Mouse (Mus musculus): ENCODE results near the gene Fn1. TPM values are rescaled to one million over a fixed set of nuclear protein-coding genes. Genes with fewer than 3 reads are reported as not detected.

The Fn1 gene
- total and polyA plus RNA-seq, 2 experiments from 2014 or later = 25.9 to 71.1 TPM

DNA sequence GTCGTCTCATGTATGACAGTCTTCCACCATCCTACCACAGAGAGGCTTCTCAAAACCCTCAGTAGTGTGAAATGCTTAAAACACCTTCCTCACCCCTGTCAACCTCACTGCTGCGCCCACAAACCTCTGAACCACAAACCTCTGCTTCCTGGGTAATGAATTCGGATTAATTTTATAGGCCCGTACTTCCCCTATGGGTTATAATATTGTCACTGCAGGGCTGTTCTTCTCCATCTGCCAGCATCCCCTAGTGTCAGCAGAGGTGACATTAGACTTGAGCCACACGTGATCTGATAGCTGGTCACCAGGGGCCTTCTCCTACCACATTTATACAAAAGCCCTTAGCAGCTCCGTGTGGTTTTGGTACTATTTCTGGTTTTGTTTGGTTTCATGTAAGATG, 76.2 kb downstream of the Fn1 start:
- peaks cover 27% of the 10 kb centered on the region for H3K36me3 ChIP-seq (ENCODE audit: insufficient read depth, low read length)
- ATAC-seq (ENCODE audit: low FRiP score) = no peak

DNA sequence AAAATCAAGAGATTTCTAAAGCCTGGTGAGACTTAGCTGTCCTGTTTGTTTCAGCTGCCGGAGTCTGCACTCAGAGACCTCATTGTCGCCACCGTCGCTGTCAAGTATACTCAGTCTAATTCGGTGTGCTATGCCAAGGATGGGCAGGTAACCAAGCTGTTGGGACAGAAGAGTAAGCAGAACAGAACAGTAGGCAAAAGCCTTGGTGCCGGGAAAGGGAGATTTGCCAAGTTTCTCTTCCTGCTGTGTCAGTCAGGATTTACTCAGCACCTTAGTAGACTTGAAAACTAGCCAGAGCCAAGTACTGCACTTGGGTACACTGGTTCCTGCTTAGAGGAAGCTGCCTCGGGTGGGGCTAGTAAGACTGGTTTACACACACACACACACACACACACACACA, 77.0 kb downstream of the Fn1 start:
- ATAC-seq (ENCODE audit: low FRiP score) = no peak
- H3K4me1 ChIP-seq (ENCODE audit: insufficient read depth, low read length) = no peaks in the 10 kb centered on the region
- TF ChIP-seq CTCF (IDR thresholded peaks at IDR 0.05) = no peak
- H3K27me3 ChIP-seq (ENCODE audit: insufficient read depth, low read length) = no peaks in the 10 kb centered on the region
- H3K9ac ChIP-seq (replicated peaks; ENCODE audit: low read length, poor library complexity, severe bottlenecking) = no peak overlapping the region
- no peaks in the 10 kb centered on the region for H3K9me3 ChIP-seq (ENCODE audit: low read length)
- peak; percentile 42 for DNase-seq (ENCODE audit: low spot score)
- 76% methylated on average over 7 of the region's 7 CpGs for WGBS
- peaks cover 34% of the 10 kb centered on the region for H3K36me3 ChIP-seq (ENCODE audit: insufficient read depth, low read length)
- no peak overlapping the region for H3K4me2 ChIP-seq (ENCODE audit: low read depth, low read length, poor library complexity, severe bottlenecking)
- no peak overlapping the region for H3K27ac ChIP-seq (ENCODE audit: low read depth, low read length)
- H3K4me3 ChIP-seq (ENCODE audit: low read depth, low read length) = no peak overlapping the region

More for the DNA sequence above, 76.2 kb downstream of the Fn1 start:
- H3K27ac ChIP-seq (ENCODE audit: low read depth, low read length) = no peak overlapping the region
- H3K4me3 ChIP-seq (ENCODE audit: low read depth, low read length) = no peak overlapping the region
- H3K9ac ChIP-seq (replicated peaks; ENCODE audit: low read length, poor library complexity, severe bottlenecking) = no peak overlapping the region
- no peaks in the 10 kb centered on the region for H3K4me1 ChIP-seq (ENCODE audit: insufficient read depth, low read length)
- TF ChIP-seq CTCF (IDR thresholded peaks at IDR 0.05) = no peak
- H3K4me2 ChIP-seq (ENCODE audit: low read depth, low read length, poor library complexity, severe bottlenecking) = no peak overlapping the region
- 95% methylated on average over 6 of the region's 6 CpGs for WGBS
- no peaks in the 10 kb centered on the region for H3K27me3 ChIP-seq (ENCODE audit: insufficient read depth, low read length)
- no peaks in the 10 kb centered on the region for H3K9me3 ChIP-seq (ENCODE audit: low read length)
- DNase-seq (ENCODE audit: low spot score) = no peak

DNA sequence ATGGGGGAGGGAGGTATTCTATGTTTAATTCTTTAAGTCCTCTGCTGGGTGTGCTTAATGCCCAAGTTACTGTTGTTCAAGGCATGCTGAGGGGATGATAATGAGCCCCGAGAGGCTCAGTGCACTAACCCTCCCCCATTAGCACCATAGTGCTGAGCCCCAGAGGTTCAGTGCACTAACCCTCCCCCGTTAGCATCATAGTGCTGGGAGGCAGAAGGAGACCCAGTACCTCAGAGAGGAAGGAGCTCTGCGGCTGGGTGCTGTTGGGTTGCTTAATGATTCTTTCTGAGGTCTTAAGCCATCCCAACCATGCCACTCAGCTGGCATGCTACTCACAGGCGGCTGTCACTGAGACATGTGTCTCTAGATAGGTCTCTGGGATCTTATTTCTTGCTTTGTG, 82.9 kb downstream of the Fn1 start:
- DNase-seq (ENCODE audit: low spot score) = no peak
- Histone ChIP-seq H3K4me3 (ENCODE audit: low read depth, low read length) (no peak overlapping the region), H3K9me3 (ENCODE audit: low read length) (no peaks in the 10 kb centered on the region), H3K4me2 (ENCODE audit: low read depth, low read length, poor library complexity, severe bottlenecking) (no peak overlapping the region), H3K27ac (ENCODE audit: low read depth, low read length) (no peak overlapping the region), H3K9ac (replicated peaks; ENCODE audit: low read length, poor library complexity, severe bottlenecking) (no peak overlapping the region), H3K36me3 (ENCODE audit: insufficient read depth, low read length) (peaks cover 24% of the 10 kb centered on the region), H3K4me1 (ENCODE audit: insufficient read depth, low read length) (no peaks in the 10 kb centered on the region), H3K27me3 (ENCODE audit: insufficient read depth, low read length) (no peaks in the 10 kb centered on the region)
- WGBS = 88% methylated on average over 4 of the region's 4 CpGs
- no peak for ATAC-seq (ENCODE audit: low FRiP score)
- TF ChIP-seq CTCF (IDR thresholded peaks at IDR 0.05) = no peak

DNA sequence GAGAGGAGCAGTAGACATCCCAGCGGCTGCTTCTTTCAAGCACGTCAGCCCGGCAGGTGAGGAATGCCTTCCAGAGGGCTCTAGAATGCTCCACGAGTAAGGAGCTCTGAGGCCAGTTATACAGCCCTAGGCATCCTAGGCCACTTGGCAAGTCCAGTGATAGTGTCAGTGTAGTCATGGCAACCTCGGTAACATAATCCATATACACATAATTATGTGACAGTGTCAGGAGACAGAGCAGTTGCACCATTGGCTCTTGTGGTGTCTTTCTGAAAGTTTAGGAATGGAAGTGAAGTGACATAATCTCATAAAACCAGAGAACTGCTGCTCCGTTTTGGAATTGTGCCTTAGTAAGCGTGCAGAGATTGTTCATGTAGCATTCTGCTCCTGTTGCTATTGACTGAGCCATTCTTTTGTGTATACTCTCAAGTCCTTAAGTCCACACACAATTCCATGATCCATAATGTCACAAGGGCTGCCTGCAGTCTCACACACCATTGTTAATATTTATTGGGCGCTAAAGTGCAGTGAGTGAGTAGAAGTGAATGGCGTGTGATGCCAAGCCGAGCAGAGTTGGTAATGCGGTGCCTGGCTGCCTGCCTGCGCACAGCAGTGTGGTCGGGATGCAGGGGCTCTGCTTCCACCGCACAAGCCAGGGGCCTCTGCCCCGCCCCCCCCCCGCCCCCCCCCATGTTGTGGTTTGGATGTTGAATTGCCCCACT, 85.0 kb downstream of the Fn1 start:
- no peak overlapping the region for H3K27ac ChIP-seq (ENCODE audit: low read depth, low read length)
- no peak for TF ChIP-seq CTCF (IDR thresholded peaks at IDR 0.05)
- no peak overlapping the region for H3K9ac ChIP-seq (replicated peaks; ENCODE audit: low read length, poor library complexity, severe bottlenecking)
- H3K27me3 ChIP-seq (ENCODE audit: insufficient read depth, low read length) = no peaks in the 10 kb centered on the region
- DNase-seq (ENCODE audit: low spot score) = peak; percentile 10
- peaks cover 30% of the 10 kb centered on the region for H3K36me3 ChIP-seq (ENCODE audit: insufficient read depth, low read length)
- no peak overlapping the region for H3K4me3 ChIP-seq (ENCODE audit: low read depth, low read length)
- no peak for ATAC-seq (ENCODE audit: low FRiP score)
- H3K9me3 ChIP-seq (ENCODE audit: low read length) = no peaks in the 10 kb centered on the region
- whole genome bisulfite sequencing = 68% methylated on average over 16 of the region's 16 CpGs
- H3K4me1 ChIP-seq (ENCODE audit: insufficient read depth, low read length) = no peaks in the 10 kb centered on the region
- H3K4me2 ChIP-seq (ENCODE audit: low read depth, low read length, poor library complexity, severe bottlenecking) = no peak overlapping the region

DNA sequence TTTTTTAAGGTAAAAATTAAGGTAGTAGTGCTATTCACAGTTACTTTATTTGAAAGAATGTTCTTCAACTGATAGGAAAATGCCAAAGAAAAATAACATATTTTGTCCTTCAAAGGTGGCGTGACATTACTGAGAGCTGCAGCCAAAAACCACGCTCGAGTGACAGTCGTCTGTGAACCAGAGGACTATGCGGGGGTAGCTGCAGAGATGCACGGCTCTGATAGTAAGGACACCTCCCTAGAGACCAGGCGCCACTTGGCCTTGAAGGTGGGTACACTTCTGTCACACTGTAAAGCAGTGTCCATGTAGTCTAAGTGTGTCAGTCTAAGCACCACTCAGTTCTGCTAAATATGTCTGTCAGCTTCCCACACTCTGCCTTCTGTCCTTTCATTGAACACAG, 88.7 kb downstream of the Fn1 start:
- WGBS = 98% methylated on average over 7 of the region's 7 CpGs

DNA sequence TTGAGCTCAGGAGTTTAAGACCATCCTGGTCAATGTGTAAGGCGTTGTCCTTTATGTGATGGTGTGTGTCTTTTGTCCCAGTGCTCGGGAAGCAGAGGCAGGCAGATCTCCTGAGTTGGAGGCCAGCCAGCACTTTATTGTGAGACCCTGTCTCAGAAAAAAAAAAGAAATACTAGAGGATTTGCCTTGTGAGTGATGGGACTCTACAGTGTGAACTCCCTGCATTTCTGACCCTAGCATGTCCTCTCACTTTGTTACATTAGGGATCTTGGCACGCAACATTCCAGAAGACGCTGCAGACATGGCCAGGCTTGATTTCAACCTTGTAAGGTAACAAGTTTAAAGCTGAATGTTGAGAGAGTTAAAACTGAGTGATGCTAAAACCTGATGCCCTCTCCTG, 92.4 kb downstream of the Fn1 start:
- Histone ChIP-seq H3K36me3 (ENCODE audit: insufficient read depth, low read length) (peaks cover 14% of the 10 kb centered on the region), H3K4me2 (ENCODE audit: low read depth, low read length, poor library complexity, severe bottlenecking) (no peak overlapping the region), H3K9me3 (ENCODE audit: low read length) (no peaks in the 10 kb centered on the region), H3K27ac (ENCODE audit: low read depth, low read length) (no peak overlapping the region), H3K4me3 (ENCODE audit: low read depth, low read length) (no peak overlapping the region), H3K27me3 (ENCODE audit: insufficient read depth, low read length) (no peaks in the 10 kb centered on the region), H3K4me1 (ENCODE audit: insufficient read depth, low read length) (0 out of 2 replicates have a peak, but pooled peaks cover 5% of the 10 kb centered on the region), H3K9ac (replicated peaks; ENCODE audit: low read length, poor library complexity, severe bottlenecking) (no peak overlapping the region)
- ATAC-seq (ENCODE audit: low FRiP score) (no peak), DNase-seq (ENCODE audit: low spot score) (no peak)
- TF ChIP-seq CTCF (IDR thresholded peaks at IDR 0.05) = no peak
- 97% methylated on average over 4 of the region's 4 CpGs for WGBS

More for the DNA sequence above, 88.7 kb downstream of the Fn1 start:
- H3K9ac ChIP-seq (replicated peaks; ENCODE audit: low read length, poor library complexity, severe bottlenecking) = no peak overlapping the region
- no peaks in the 10 kb centered on the region for H3K27me3 ChIP-seq (ENCODE audit: insufficient read depth, low read length)
- ATAC-seq (ENCODE audit: low FRiP score) = no peak
- H3K4me2 ChIP-seq (ENCODE audit: low read depth, low read length, poor library complexity, severe bottlenecking) = no peak overlapping the region
- peaks cover 16% of the 10 kb centered on the region for H3K36me3 ChIP-seq (ENCODE audit: insufficient read depth, low read length)
- no peak overlapping the region for H3K27ac ChIP-seq (ENCODE audit: low read depth, low read length)
- DNase-seq (ENCODE audit: low spot score) = no peak
- no peaks in the 10 kb centered on the region for H3K9me3 ChIP-seq (ENCODE audit: low read length)
- no peaks in the 10 kb centered on the region for H3K4me1 ChIP-seq (ENCODE audit: insufficient read depth, low read length)
- TF ChIP-seq CTCF (IDR thresholded peaks at IDR 0.05) = no peak
- H3K4me3 ChIP-seq (ENCODE audit: low read depth, low read length) = no peak overlapping the region
